24 mouse cellular contexts compared by ENCODE assay signal in genomic region chr1:161365006-161365405, GRCm38 (mm10). TPM values are rescaled to one million over a fixed set of nuclear protein-coding genes. Genes with fewer than 3 reads are reported as not detected.
"Had no signal": no experiment of that assay in that cellular context is flagged by ENCODE, and none has a peak within 500 bp of the region (broad histone marks: within the 10 kb centered on the region; RNA-seq: fewer than 3 reads in every experiment).

No protein-coding gene starts in this region.

- H3K9ac ChIP-seq: liver, embryonic 13.5 days; liver, embryonic 15.5 days; liver, postnatal 0 days; midbrain, embryonic 13.5 days; midbrain, embryonic 15.5 days; neural tube, embryonic 12.5 days had no signal

- H3K27me3 ChIP-seq: liver, embryonic 13.5 days; liver, embryonic 15.5 days; midbrain, embryonic 13.5 days; midbrain, embryonic 15.5 days; neural tube, embryonic 12.5 days had no signal

- H3K4me1 ChIP-seq: liver, embryonic 13.5 days; liver, embryonic 15.5 days; megakaryocyte, embryonic 14.5 days; midbrain, embryonic 13.5 days; midbrain, embryonic 15.5 days; neural tube, embryonic 12.5 days had no signal

- H3K4me2 ChIP-seq: liver, embryonic 13.5 days; liver, embryonic 15.5 days; midbrain, embryonic 11.5 days; midbrain, embryonic 13.5 days; midbrain, embryonic 15.5 days; neural tube, embryonic 12.5 days had no signal

- H3K36me3 ChIP-seq: liver, embryonic 13.5 days; liver, embryonic 15.5 days; midbrain, embryonic 13.5 days; midbrain, embryonic 15.5 days; neural tube, embryonic 12.5 days had no signal

- DNase-seq: liver, embryonic 13.5 days; liver, postnatal 0 days; lung, adult 2 months; lung, postnatal 14 days; right cerebral cortex, postnatal 14 days; right cerebral cortex, postnatal 4 days; spleen, adult 18-20 months; thymus, adult 18-20 months; thymus, postnatal 14 days; thymus, postnatal 36 days had no signal

- ATAC-seq: liver, postnatal 0 days; midbrain, embryonic 13.5 days; midbrain, embryonic 15.5 days had no signal

- H3K27ac ChIP-seq: liver, embryonic 13.5 days; liver, embryonic 15.5 days; macrophage; midbrain, embryonic 13.5 days; midbrain, embryonic 15.5 days; neural tube, embryonic 12.5 days had no signal

- H3K4me3 ChIP-seq: liver, embryonic 13.5 days; liver, embryonic 15.5 days; megakaryocyte, embryonic 14.5 days; midbrain, embryonic 13.5 days; midbrain, embryonic 15.5 days; neural tube, embryonic 12.5 days had no signal

- H3K9me3 ChIP-seq: liver, embryonic 13.5 days; liver, embryonic 15.5 days; midbrain, embryonic 13.5 days; midbrain, embryonic 15.5 days; neural tube, embryonic 12.5 days had no signal

RNA-seq across cellular contexts. Expression of gene Tnfsf4, which starts 30.2 kb away (rescaled TPM):
- total RNA-seq: midbrain, postnatal 0 days; neutrophil, adult 5-6 weeks had no signal
- polyA plus RNA-seq: liver, embryonic 15.5 days; liver, postnatal 0 days; lung, adult 2 months; lung, embryonic 16.5 days; midbrain, embryonic 13.5 days; midbrain, embryonic 15.5 days; midbrain, postnatal 0 days; neural tube, embryonic 14.5 days; small intestine, adult 2 months; stomach, embryonic 14.5 days; urinary bladder, adult 2 months had no signal
